Mouse (Mus musculus) heart, adult 2 months (tissue): ENCODE data around the gene 4931428L18Rik.

Experiments used
- CTCF ChIP-seq: fragments of 200-600 bp; IDR thresholded peaks from 2 replicates; pipeline ENCODE4 v1.8.1; 2022; ENCODE audit warnings: antibody characterized with exemption, mild to moderate bottlenecking, moderate library complexity
- POLR2A ChIP-seq: fragments of 200-500 bp; IDR thresholded peaks from 2 replicates; pipeline ENCODE4 v1.6.1; 2011; ENCODE audit warnings: mild to moderate bottlenecking, low read depth, low read length, control low read depth; ENCODE audit not compliant: insufficient read depth

DNA sequence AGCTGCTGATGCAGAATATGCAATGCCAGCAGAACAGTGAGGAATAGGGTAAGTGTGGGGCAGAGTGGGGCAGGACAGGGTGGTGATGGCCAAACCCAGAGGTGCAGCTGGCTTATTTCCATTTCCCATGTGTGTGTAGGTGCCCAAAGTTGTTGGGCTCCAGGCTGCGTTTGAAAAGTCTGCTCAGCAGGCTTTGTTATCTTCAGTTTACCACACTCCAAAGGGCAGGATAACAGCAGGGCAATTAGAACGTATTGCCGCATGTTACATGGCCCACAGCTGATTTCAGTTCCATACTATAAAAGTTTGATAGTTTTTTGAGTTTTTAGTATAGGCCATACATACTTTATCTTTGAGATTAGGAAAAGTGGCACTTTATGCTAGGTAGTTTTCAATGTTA is 84.1 kb downstream of the 4931428L18Rik start:
- TF ChIP-seq POLR2A (no peak), CTCF (no peak)
